Mouse (Mus musculus): ENCODE data around the gene Trim12a.
"Not testable (repeated sequence)": the region's sequence is repeated elsewhere in the genome, so short reads cannot be mapped to it uniquely, and the experiment has no call there.

DNA sequence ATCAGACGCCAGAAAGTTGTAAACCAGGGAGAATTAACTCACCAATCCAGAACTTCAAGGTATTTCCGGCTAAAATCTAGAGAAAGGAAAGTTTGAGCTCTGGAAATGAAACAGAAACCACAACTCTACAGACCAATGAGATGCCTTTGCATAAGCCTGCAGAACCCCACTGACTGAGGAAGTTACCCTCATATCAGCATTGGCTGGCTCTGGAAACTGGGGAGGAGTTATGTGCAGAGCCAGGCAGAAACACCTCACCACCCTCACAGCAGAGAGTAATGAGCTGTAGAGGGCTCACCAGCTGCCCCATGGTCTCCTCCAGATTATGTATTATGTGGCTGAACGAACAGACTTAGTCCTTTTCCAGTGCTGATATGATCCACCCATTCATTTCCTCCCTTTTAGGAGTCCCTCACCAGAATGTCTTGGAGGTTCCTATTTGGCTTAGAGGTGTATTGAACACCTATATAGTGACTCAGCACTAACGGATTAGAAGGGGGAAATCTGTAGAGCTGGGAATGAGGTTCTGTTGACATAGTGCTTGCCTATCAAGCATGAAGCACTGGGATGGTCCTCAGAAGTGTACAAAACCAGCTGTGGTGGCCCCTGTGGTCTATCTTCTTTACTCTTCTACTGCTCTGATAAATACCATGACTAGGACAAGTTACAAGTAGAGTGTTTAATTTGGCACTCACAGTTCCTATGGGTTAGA lies at the start of gene Trim12a:
- not testable (repeated sequence) for TF ChIP-seq CTCF, EP300 (IDR thresholded peaks at IDR 0.05; ENCODE audit: low read depth)
